Mouse (Mus musculus) stomach, embryonic 14.5 days (tissue): ENCODE measurements around the gene Ppcdc. TPM values are rescaled to one million over a fixed set of nuclear protein-coding genes. Genes with fewer than 3 reads are reported as not detected.

Source experiments
- ATAC-seq: fragments of 200-750 bp; cut with Nextera tagmentation; 2 replicates; pipeline ENCODE4 v1.8.0; 2017; ENCODE audit warnings: low read depth, moderate TSS enrichment; ENCODE audit not compliant: insufficient number of reproducible peaks, insufficient read depth, low FRiP score
- H3K27ac ChIP-seq: fragments of 300-500 bp; sonication (generic); 2 replicates; pipeline ENCODE4 v1.5.1; 2014; ENCODE audit warnings: mild to moderate bottlenecking, low read length, moderate library complexity, mixed read lengths
- H3K27me3 ChIP-seq: fragments of 300-500 bp; sonication (generic); 2 replicates; pipeline ENCODE4 v1.6.1; 2014; ENCODE audit warnings: low read length, control low read depth, mixed read lengths; ENCODE audit not compliant: control insufficient read depth, insufficient read depth
- H3K36me3 ChIP-seq: fragments of 300-500 bp; sonication (generic); 2 replicates; pipeline ENCODE4 v1.6.1; 2014; ENCODE audit warnings: mild to moderate bottlenecking, control low read depth, low read length, moderate library complexity, mixed read lengths; ENCODE audit not compliant: control insufficient read depth, insufficient read depth
- H3K4me1 ChIP-seq: fragments of 300-500 bp; sonication (generic); 2 replicates; pipeline ENCODE4 v1.6.1; 2014; ENCODE audit warnings: low read length, control low read depth, mixed read lengths; ENCODE audit not compliant: control insufficient read depth, insufficient read depth
- H3K4me2 ChIP-seq: fragments of 300-500 bp; sonication (generic); replicated peaks from 2 replicates; pipeline ENCODE4 v1.6.1; 2014; ENCODE audit warnings: low read depth, low read length, control low read depth
- H3K4me3 ChIP-seq: fragments of 300-500 bp; sonication (generic); 2 replicates; pipeline ENCODE4 v1.5.1; 2014; ENCODE audit warnings: low read depth, low read length, control low read depth
- H3K9ac ChIP-seq: fragments of 300-500 bp; sonication (generic); replicated peaks from 2 replicates; pipeline ENCODE4 v1.6.1; 2014; ENCODE audit warnings: low read depth, mild to moderate bottlenecking, control low read depth, low read length, moderate library complexity, mixed read lengths
- H3K9me3 ChIP-seq: fragments of 300-500 bp; sonication (generic); 2 replicates; pipeline ENCODE4 v1.6.1; 2016; ENCODE audit warnings: low read depth, low read length, control low read depth; ENCODE audit not compliant: control insufficient read depth
- whole genome bisulfite sequencing: fragments of 180-500 bp; shearing (Covaris S2); extraction: QIAGEN DNeasy Blood & Tissue Kit; methylation state at CpG from one replicate; pipeline ENCODE4 v1.1.7; 2014; 5-methylcytosine and 5-hydroxymethylcytosine counted together
- polyA plus RNA-seq: library from polyadenylated mRNA; unstranded; fragments of >200 nt; fragmentation: Nextera tagmentation; extraction: Ambion mirVana; gene quantifications from 2 replicates; pipeline ENCODE4 v1.2.1, GENCODE M21; 2014

The Ppcdc gene
- polyA plus RNA-seq, 1 experiment from 2014 or later: 32.7 TPM

- ATAC-seq: no peak
- 0 out of 2 replicates have a peak, but pooled peaks cover 6% of the 10 kb centered on the region for H3K9me3 ChIP-seq
- no peak overlapping the region for H3K27ac ChIP-seq
- H3K36me3 ChIP-seq: no peaks in the 10 kb centered on the region
- no peak overlapping the region for H3K4me2 ChIP-seq
- no peaks in the 10 kb centered on the region for H3K27me3 ChIP-seq
- H3K4me1 ChIP-seq: no peaks in the 10 kb centered on the region
- no peak overlapping the region for H3K9ac ChIP-seq
- no peak overlapping the region for H3K4me3 ChIP-seq
- 86% methylated on average over 5 of the region's 5 CpGs for WGBS
These were observed 35.9 kb downstream of the Ppcdc start for GRCm38 (mm10) chr9:57404036-57404435.

- Histone ChIP-seq H3K4me1 (no peaks in the 10 kb centered on the region), H3K4me3 (no peak overlapping the region), H3K27me3 (no peaks in the 10 kb centered on the region), H3K27ac (no peak overlapping the region), H3K9ac (no peak overlapping the region), H3K9me3 (0 out of 2 replicates have a peak, but pooled peaks cover 12% of the 10 kb centered on the region), H3K36me3 (no peaks in the 10 kb centered on the region), H3K4me2 (no peak overlapping the region)
- WGBS: 78% methylated on average over 15 of the region's 15 CpGs
- ATAC-seq: 0 out of 2 replicates have a peak, but pooled peaks have one; percentile 61
These were observed 37.3 kb downstream of the Ppcdc start for GRCm38 (mm10) chr9:57402318-57403251.

GRCm38 (mm10) chr9:57398773-57399172, 41.2 kb downstream of the Ppcdc start:
- 88% methylated on average over 2 of the region's 2 CpGs for WGBS
- no peak for ATAC-seq

GRCm38 (mm10) chr9:57392892-57393291, 47.0 kb downstream of the Ppcdc start:
- no peaks in the 10 kb centered on the region for H3K4me1 ChIP-seq
- ATAC-seq: no peak
- no peaks in the 10 kb centered on the region for H3K36me3 ChIP-seq
- no peak overlapping the region for H3K4me3 ChIP-seq
- 44% methylated on average over 1 of the region's 1 CpGs for WGBS
- no peak overlapping the region for H3K9ac ChIP-seq
- H3K4me2 ChIP-seq: no peak overlapping the region
- no peak overlapping the region for H3K27ac ChIP-seq
- H3K9me3 ChIP-seq: no peaks in the 10 kb centered on the region
- H3K27me3 ChIP-seq: no peaks in the 10 kb centered on the region

More at GRCm38 (mm10) chr9:57398773-57399172, 41.2 kb downstream of the Ppcdc start:
- H3K4me2 ChIP-seq: no peak overlapping the region
- no peaks in the 10 kb centered on the region for H3K27me3 ChIP-seq
- no peaks in the 10 kb centered on the region for H3K36me3 ChIP-seq
- H3K9me3 ChIP-seq: 0 out of 2 replicates have a peak, but pooled peaks cover 12% of the 10 kb centered on the region
- no peak overlapping the region for H3K27ac ChIP-seq
- H3K9ac ChIP-seq: no peak overlapping the region
- H3K4me1 ChIP-seq: no peaks in the 10 kb centered on the region
- no peak overlapping the region for H3K4me3 ChIP-seq

DNA sequence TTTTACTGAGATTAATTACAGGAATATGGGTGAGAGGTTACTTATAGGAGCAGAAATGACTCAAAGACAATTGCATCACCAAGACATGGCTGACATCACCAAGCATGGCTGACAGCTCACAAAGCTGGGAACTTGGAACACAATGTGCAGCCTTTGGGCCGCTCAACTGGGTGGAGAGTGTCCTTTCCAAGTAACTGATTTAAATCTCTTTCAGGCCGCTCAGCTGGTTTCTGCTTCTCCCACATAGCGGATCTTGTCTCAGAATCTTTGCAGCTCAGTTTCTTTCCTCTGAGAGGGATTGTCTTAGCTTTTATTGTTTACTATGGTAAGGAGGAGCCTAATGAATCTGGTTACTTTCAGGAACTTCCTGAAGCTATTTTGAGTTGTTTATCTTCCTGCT, 49.1 kb downstream of the Ppcdc start:
- Histone ChIP-seq H3K4me2 (no peak overlapping the region), H3K9ac (no peak overlapping the region), H3K36me3 (no peaks in the 10 kb centered on the region), H3K9me3 (no peaks in the 10 kb centered on the region), H3K27me3 (no peaks in the 10 kb centered on the region), H3K4me1 (no peaks in the 10 kb centered on the region), H3K27ac (no peak overlapping the region), H3K4me3 (no peak overlapping the region)
- ATAC-seq: no peak
- 82% methylated on average over 3 of the region's 3 CpGs for WGBS

GRCm38 (mm10) chr9:57389131-57389530, 50.8 kb downstream of the Ppcdc start:
- H3K4me2 ChIP-seq: no peak overlapping the region
- H3K36me3 ChIP-seq: no peaks in the 10 kb centered on the region
- H3K4me3 ChIP-seq: no peak overlapping the region
- no peak overlapping the region for H3K9ac ChIP-seq
- H3K27me3 ChIP-seq: no peaks in the 10 kb centered on the region
- H3K9me3 ChIP-seq: no peaks in the 10 kb centered on the region
- H3K27ac ChIP-seq: no peak overlapping the region
- H3K4me1 ChIP-seq: no peaks in the 10 kb centered on the region
- no peak for ATAC-seq
- 0% methylated on average over 1 of the region's 1 CpGs for WGBS

- Histone ChIP-seq H3K27ac (no peak overlapping the region), H3K27me3 (no peaks in the 10 kb centered on the region), H3K9me3 (no peaks in the 10 kb centered on the region), H3K4me2 (no peak overlapping the region), H3K4me1 (no peaks in the 10 kb centered on the region), H3K4me3 (no peak overlapping the region), H3K36me3 (no peaks in the 10 kb centered on the region), H3K9ac (no peak overlapping the region)
- ATAC-seq: no peak
- WGBS: 83% methylated on average over 4 of the region's 4 CpGs
These were observed 53.0 kb downstream of the Ppcdc start for GRCm38 (mm10) chr9:57386926-57387325.

GRCm38 (mm10) chr9:57384621-57385020, 55.3 kb downstream of the Ppcdc start:
- no peak for ATAC-seq
- H3K4me3 ChIP-seq: no peak overlapping the region
- H3K4me2 ChIP-seq: no peak overlapping the region
- H3K4me1 ChIP-seq: no peaks in the 10 kb centered on the region
- no peak overlapping the region for H3K27ac ChIP-seq
- H3K9me3 ChIP-seq: no peaks in the 10 kb centered on the region
- H3K9ac ChIP-seq: no peak overlapping the region
- H3K36me3 ChIP-seq: no peaks in the 10 kb centered on the region
- H3K27me3 ChIP-seq: no peaks in the 10 kb centered on the region
- 68% methylated on average over 2 of the region's 2 CpGs for WGBS
